Mouse (Mus musculus) thymus, postnatal 14 days (tissue): ENCODE data around the gene Syndig1l.

ENCODE experiments used
- DNase-seq: peaks from one replicate; pipeline ENCODE4 v3.0.0; 2021

Syndig1l gene

GRCm38 (mm10) chr12:84671646-84672045, 27.0 kb downstream of the Syndig1l start:
- no peak for DNase-seq

GRCm38 (mm10) chr12:84670555-84670954, 28.1 kb downstream of the Syndig1l start:
- peak; percentile 29 for DNase-seq

- DNase-seq, result peak; percentile 61
Observed at GRCm38 (mm10) chr12:84653912-84654311, 44.7 kb downstream of the Syndig1l start.

GRCm38 (mm10) chr12:84650234-84650633, 48.4 kb downstream of the Syndig1l start:
- DNase-seq, result no peak

- no peak for DNase-seq
Observed at GRCm38 (mm10) chr12:84640654-84641053, 58.0 kb downstream of the Syndig1l start, which contains the start of gene Vrtn. Gene Vrtn, plus strand, starts transcription at chr12:84641019.

- DNase-seq, result no peak
Observed at GRCm38 (mm10) chr12:84640253-84640652, 58.4 kb downstream of the Syndig1l start.

- no peak for DNase-seq
Observed at GRCm38 (mm10) chr12:84631867-84632266, 66.8 kb downstream of the Syndig1l start.
